Mouse (Mus musculus): Measurements from ENCODE around the gene Rgs7.

- TF ChIP-seq POLR2A (IDR thresholded peaks at IDR 0.05; ENCODE audit: control insufficient read depth, extremely low read depth, insufficient read depth, low read length, poor library complexity) (no peak), CTCF (IDR thresholded peaks at IDR 0.05; ENCODE audit: borderline replicate concordance, control insufficient read depth, extremely low read depth, insufficient read depth, low read length, poor library complexity) (no peak)
Measured at GRCm38 (mm10) chr1:175512173-175512572, 19.9 kb upstream of the Rgs7 start.
